Mouse (Mus musculus): ENCODE measurements around the gene Mgat4a. TPM values are rescaled to one million over a fixed set of nuclear protein-coding genes. Genes with fewer than 3 reads are reported as not detected.

Gene Mgat4a
- polyA plus RNA-seq, 2 experiments, result 0.77 to 0.91 TPM

DNA sequence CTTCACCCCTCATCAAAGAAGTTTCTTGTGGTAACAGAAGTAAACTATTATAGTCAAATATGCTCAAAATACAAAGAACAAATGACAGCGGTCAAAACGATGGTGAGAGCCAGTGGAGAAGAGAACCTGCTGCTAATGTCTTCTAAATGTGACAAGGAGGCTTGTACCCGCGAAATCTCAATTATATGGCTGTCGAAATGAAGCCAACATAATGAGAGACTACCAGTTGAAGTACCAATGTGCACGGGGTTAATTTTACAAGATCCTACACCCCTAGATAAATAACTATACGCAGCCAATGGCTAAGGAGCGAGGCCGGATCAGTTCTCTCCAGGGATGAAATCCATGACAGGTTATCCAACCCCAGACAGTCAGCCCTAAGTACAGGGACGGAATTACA, 41.9 kb downstream of the Mgat4a start:
- H3K9me3 ChIP-seq (ENCODE audit: control insufficient read depth, low read length), result no peaks in the 10 kb centered on the region
- TF ChIP-seq CTCF (IDR thresholded peaks at IDR 0.05; ENCODE audit: low read depth) (no peak), EP300 (IDR thresholded peaks at IDR 0.05; ENCODE audit: low read depth) (no peak)
- H3K4me1 ChIP-seq (replicated peaks; ENCODE audit: control insufficient read depth in 2 of 2, insufficient read depth in 2 of 2, low read length in 1 of 2), result peaks cover 0 to 15% of the 10 kb centered on the region in 2 experiments; a peak in 1 of 4 replicates
- ATAC-seq (ENCODE audit: insufficient read depth), result no peak
- no peak overlapping the region for H3K27ac ChIP-seq
- H3K4me3 ChIP-seq (ENCODE audit: insufficient read depth in 1 of 2, low read depth in 2 of 2, low read length in 2 of 2), result no peak overlapping the region
- no peaks in the 10 kb centered on the region for H3K27me3 ChIP-seq (ENCODE audit: control insufficient read depth, insufficient read depth, low read length)
- H3K4me2 ChIP-seq (ENCODE audit: low read depth), result no peak overlapping the region
- DNase-seq (ENCODE audit: low read depth in 3 of 3, low spot score in 3 of 3), result no peak
- H3K9ac ChIP-seq (replicated peaks), result no peak overlapping the region
- WGBS (ENCODE audit: insufficient replicate concordance), result 72% methylated on average over 10 of the region's 10 CpGs
- no peaks in the 10 kb centered on the region for H3K36me3 ChIP-seq (replicated peaks; ENCODE audit: control insufficient read depth, insufficient read depth, low read depth)

DNA sequence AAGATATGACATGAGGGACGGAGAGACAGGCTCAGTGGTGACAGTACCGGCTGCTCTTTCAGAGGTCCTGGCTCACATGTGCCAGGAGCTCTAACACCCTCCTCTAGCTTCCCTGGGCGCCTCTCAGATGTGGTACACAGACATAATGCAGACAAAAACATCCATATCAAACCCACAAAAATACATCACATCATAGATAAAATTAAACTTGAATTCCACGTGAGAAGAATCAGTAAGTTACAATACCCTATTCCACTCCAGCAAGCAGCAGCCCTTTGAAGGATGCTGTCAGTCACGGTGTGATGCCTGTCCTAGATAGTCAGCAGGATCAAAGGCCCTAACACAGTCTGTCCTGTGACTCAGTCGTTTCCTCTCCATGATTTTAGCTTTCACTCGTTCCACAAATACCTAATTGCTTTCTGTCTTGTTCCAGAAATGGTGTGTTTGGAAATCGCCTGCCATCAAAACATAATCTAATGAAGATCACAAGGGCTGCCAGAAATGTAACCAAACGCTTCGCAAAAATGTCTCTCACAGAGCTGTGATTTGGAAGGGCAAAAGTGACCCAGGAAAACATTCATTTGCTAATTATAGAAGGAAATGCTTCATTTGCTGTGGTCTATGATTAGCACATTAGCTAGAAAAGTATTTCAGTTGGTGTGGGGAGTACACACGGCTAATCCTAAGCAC, 44.1 kb downstream of the Mgat4a start:
- no peak overlapping the region for H3K27ac ChIP-seq
- H3K9ac ChIP-seq (replicated peaks), result no peak overlapping the region
- H3K4me2 ChIP-seq (ENCODE audit: low read depth), result peak overlapping the region; percentile 71
- no peaks in the 10 kb centered on the region for H3K27me3 ChIP-seq (ENCODE audit: control insufficient read depth, insufficient read depth, low read length)
- ATAC-seq (ENCODE audit: insufficient read depth) (no peak), DNase-seq (ENCODE audit: low read depth in 3 of 3, low spot score in 3 of 3) (no peak)
- TF ChIP-seq EP300 (IDR thresholded peaks at IDR 0.05; ENCODE audit: low read depth) (no peak), CTCF (IDR thresholded peaks at IDR 0.05; ENCODE audit: low read depth) (no peak)
- H3K36me3 ChIP-seq (replicated peaks; ENCODE audit: control insufficient read depth, insufficient read depth, low read depth), result no peaks in the 10 kb centered on the region
- 46% methylated on average over 11 of the region's 11 CpGs for WGBS (ENCODE audit: insufficient replicate concordance)
- no peaks in the 10 kb centered on the region for H3K9me3 ChIP-seq (ENCODE audit: control insufficient read depth, low read length)
- peaks cover 0 to 15% of the 10 kb centered on the region in 2 experiments; a peak in 1 of 4 replicates for H3K4me1 ChIP-seq (replicated peaks; ENCODE audit: control insufficient read depth in 2 of 2, insufficient read depth in 2 of 2, low read length in 1 of 2)
- H3K4me3 ChIP-seq (ENCODE audit: insufficient read depth in 1 of 2, low read depth in 2 of 2, low read length in 2 of 2), result no peak overlapping the region

DNA sequence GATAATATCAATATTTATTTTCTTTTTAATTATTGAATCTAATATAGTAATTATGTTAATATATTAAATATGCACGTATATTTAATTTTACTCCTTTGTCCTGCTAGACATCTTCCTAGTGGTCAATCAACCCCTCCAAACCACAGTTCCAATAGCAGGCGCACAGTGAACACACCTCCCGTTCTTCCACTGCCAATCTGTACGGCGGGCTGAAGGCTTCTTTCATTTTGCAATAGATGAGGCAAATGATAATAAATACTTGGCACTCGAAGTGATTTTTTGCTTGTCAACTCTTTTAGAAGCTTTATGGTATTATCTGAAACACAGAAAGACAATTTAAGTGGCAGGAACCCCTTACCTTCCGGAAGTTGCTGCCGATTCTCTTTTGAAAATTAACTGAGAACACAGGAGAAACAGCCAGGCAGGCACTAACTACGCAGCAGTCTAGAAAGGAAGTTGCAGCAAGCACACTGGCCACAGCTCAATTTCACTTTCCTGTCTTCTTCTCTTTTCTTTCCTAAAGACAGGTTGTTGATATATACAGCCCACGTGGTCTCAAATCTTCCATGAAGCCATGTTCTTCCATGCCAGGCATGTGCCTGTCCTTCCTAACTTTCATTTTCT, 45.0 kb downstream of the Mgat4a start:
- WGBS (ENCODE audit: insufficient replicate concordance), result 10% methylated on average over 10 of the region's 10 CpGs
- Histone ChIP-seq H3K4me3 (ENCODE audit: insufficient read depth in 1 of 2, low read depth in 2 of 2, low read length in 2 of 2) (peak overlapping the region; percentile 43 to 46), H3K27me3 (ENCODE audit: control insufficient read depth, insufficient read depth, low read length) (no peaks in the 10 kb centered on the region), H3K9ac (replicated peaks) (peak overlapping the region; percentile 50), H3K4me1 (replicated peaks; ENCODE audit: control insufficient read depth in 2 of 2, insufficient read depth in 2 of 2, low read length in 1 of 2) (peaks cover 0 to 10% of the 10 kb centered on the region in 2 experiments; a peak in 1 of 4 replicates), H3K27ac (no peak overlapping the region), H3K4me2 (ENCODE audit: low read depth) (peak overlapping the region; percentile 71), H3K9me3 (ENCODE audit: control insufficient read depth, low read length) (no peaks in the 10 kb centered on the region), H3K36me3 (replicated peaks; ENCODE audit: control insufficient read depth, insufficient read depth, low read depth) (no peaks in the 10 kb centered on the region)
- DNase-seq (ENCODE audit: low read depth in 3 of 3, low spot score in 3 of 3) (no peak), ATAC-seq (ENCODE audit: insufficient read depth) (no peak)
- TF ChIP-seq EP300 (IDR thresholded peaks at IDR 0.05; ENCODE audit: low read depth) (no peak), CTCF (IDR thresholded peaks at IDR 0.05; ENCODE audit: low read depth) (no peak)

DNA sequence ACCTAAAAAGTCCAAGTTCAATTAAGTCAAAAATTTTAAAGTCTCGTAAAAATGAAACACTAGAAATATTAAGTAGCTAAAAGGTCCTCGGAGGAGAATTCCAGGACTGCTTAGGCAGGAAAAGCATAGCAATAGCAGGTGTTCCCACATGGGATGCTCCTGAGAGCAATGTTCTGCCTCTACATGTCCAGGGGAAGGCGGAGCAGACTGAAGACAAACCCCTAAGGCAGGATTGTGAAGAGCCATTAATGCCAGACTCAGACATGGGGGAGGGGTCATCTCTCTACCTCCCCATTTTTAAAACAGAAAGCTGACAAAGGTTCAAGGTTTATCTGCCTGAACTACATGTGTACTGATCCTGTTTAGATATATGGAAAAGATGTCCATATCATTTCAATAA, 45.7 kb downstream of the Mgat4a start:
- Histone ChIP-seq H3K4me2 (ENCODE audit: low read depth) (no peak overlapping the region), H3K36me3 (replicated peaks; ENCODE audit: control insufficient read depth, insufficient read depth, low read depth) (no peaks in the 10 kb centered on the region), H3K9me3 (ENCODE audit: control insufficient read depth, low read length) (no peaks in the 10 kb centered on the region), H3K4me3 (ENCODE audit: insufficient read depth in 1 of 2, low read depth in 2 of 2, low read length in 2 of 2) (no peak overlapping the region), H3K27ac (no peak overlapping the region), H3K27me3 (ENCODE audit: control insufficient read depth, insufficient read depth, low read length) (no peaks in the 10 kb centered on the region), H3K9ac (replicated peaks) (no peak overlapping the region), H3K4me1 (replicated peaks; ENCODE audit: control insufficient read depth in 2 of 2, insufficient read depth in 2 of 2, low read length in 1 of 2) (peaks cover 0 to 8% of the 10 kb centered on the region in 2 experiments; a peak in 2 of 4 replicates)
- TF ChIP-seq EP300 (IDR thresholded peaks at IDR 0.05; ENCODE audit: low read depth), result no peak
- TF ChIP-seq CTCF (IDR thresholded peaks at IDR 0.05; ENCODE audit: low read depth), result no peak
- DNase-seq (ENCODE audit: low read depth in 3 of 3, low spot score in 3 of 3) (no peak), ATAC-seq (ENCODE audit: insufficient read depth) (no peak)
- 74% methylated on average over 3 of the region's 3 CpGs for WGBS (ENCODE audit: insufficient replicate concordance)

DNA sequence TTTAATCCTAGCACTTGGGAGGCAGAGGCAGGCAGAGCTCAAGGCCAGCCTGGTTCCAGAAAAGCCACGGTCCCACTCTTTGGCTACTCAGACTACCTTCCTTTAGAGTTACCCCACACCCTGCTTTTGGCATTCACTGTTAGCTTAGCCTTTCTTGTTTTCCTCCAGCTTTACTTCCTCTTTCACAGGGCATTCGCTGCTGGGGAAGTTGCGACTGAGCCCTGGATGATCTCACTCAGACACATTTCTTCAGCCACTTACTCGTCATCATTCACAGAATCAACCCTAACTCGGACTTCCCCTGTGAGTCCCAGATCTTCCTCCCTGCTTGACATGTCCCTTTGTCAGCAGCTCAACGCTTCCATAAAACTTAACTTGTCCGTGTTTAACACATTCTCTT, 49.1 kb downstream of the Mgat4a start:
- WGBS (ENCODE audit: insufficient replicate concordance), result 22% methylated on average over 7 of the region's 7 CpGs
- no peak overlapping the region for H3K27ac ChIP-seq
- H3K9ac ChIP-seq (replicated peaks), result no peak overlapping the region
- ATAC-seq (ENCODE audit: insufficient read depth) (no peak), DNase-seq (ENCODE audit: low read depth in 3 of 3, low spot score in 3 of 3) (peak in 1 of 3 experiments; percentile 45)
- no peaks in the 10 kb centered on the region for H3K27me3 ChIP-seq (ENCODE audit: control insufficient read depth, insufficient read depth, low read length)
- no peak overlapping the region for H3K4me2 ChIP-seq (ENCODE audit: low read depth)
- H3K9me3 ChIP-seq (ENCODE audit: control insufficient read depth, low read length), result no peaks in the 10 kb centered on the region
- H3K4me3 ChIP-seq (ENCODE audit: insufficient read depth in 1 of 2, low read depth in 2 of 2, low read length in 2 of 2), result no peak overlapping the region
- peaks cover 0 to 8% of the 10 kb centered on the region in 2 experiments; a peak in 2 of 4 replicates for H3K4me1 ChIP-seq (replicated peaks; ENCODE audit: control insufficient read depth in 2 of 2, insufficient read depth in 2 of 2, low read length in 1 of 2)
- TF ChIP-seq CTCF (IDR thresholded peaks at IDR 0.05; ENCODE audit: low read depth) (no peak), EP300 (IDR thresholded peaks at IDR 0.05; ENCODE audit: low read depth) (no peak)
- no peaks in the 10 kb centered on the region for H3K36me3 ChIP-seq (replicated peaks; ENCODE audit: control insufficient read depth, insufficient read depth, low read depth)
